Mouse (Mus musculus) spleen, adult 18-20 months (tissue): ENCODE data around the gene Lgals1.
A peak's percentile ranks its signal among the peaks of the same experiment; 100 is the strongest.

ENCODE experiments used
- DNase-seq, 2 experiments: peaks; one replicate each; pipeline ENCODE4 v3.0.0; 2022; ENCODE audit warnings: mixed read lengths in 2 of 2

Gene Lgals1

GRCm38 (mm10) chr15:78940325-78940724 is 13.8 kb downstream of the Lgals1 start:
- DNase-seq = no peak

GRCm38 (mm10) chr15:78942663-78943062 is 16.1 kb downstream of the Lgals1 start:
- peak; percentile 38 to 69 for DNase-seq

GRCm38 (mm10) chr15:78946232-78946631 is 19.7 kb downstream of the Lgals1 start:
- DNase-seq = no peak

- peak; percentile 32 to 50 for DNase-seq
Measured at GRCm38 (mm10) chr15:78947657-78948056, 21.1 kb downstream of the Lgals1 start, which contains the start of gene Triobp. TSS of gene Triobp (plus strand) at chr15:78947724.

GRCm38 (mm10) chr15:78948152-78948725 is 21.7 kb downstream of the Lgals1 start:
- no peak for DNase-seq

- no peak for DNase-seq
Measured at GRCm38 (mm10) chr15:78948883-78949282, 22.4 kb downstream of the Lgals1 start.

GRCm38 (mm10) chr15:78955663-78956062 is 29.1 kb downstream of the Lgals1 start:
- DNase-seq = no peak

- no peak for DNase-seq
Measured at GRCm38 (mm10) chr15:78956351-78956750, 29.8 kb downstream of the Lgals1 start.

GRCm38 (mm10) chr15:78957021-78957420 is 30.5 kb downstream of the Lgals1 start:
- DNase-seq = no peak

- DNase-seq = no peak
Measured at GRCm38 (mm10) chr15:78959537-78959936, 33.0 kb downstream of the Lgals1 start.

GRCm38 (mm10) chr15:78960088-78960487 is 33.6 kb downstream of the Lgals1 start:
- DNase-seq = no peak

- DNase-seq = peak in 1 of 2 experiments; percentile 44
Measured at GRCm38 (mm10) chr15:78962885-78963284, 36.4 kb downstream of the Lgals1 start.

GRCm38 (mm10) chr15:78971626-78972025 is 45.1 kb downstream of the Lgals1 start:
- no peak for DNase-seq

GRCm38 (mm10) chr15:78973950-78974349 is 47.4 kb downstream of the Lgals1 start:
- no peak for DNase-seq

- no peak for DNase-seq
Measured at GRCm38 (mm10) chr15:78977676-78978159, 51.2 kb downstream of the Lgals1 start.

GRCm38 (mm10) chr15:78978875-78979274 is 52.4 kb downstream of the Lgals1 start:
- no peak for DNase-seq
